Mouse (Mus musculus) embryonic fibroblast, embryonic 13.5 days (primary cell): ENCODE measurements around the gene Rarb. TPM values are rescaled to one million over a fixed set of nuclear protein-coding genes. Genes with fewer than 3 reads are reported as not detected.

Experiments used
- H3K27ac ChIP-seq: 2 replicates; pipeline ENCODE4 v1.5.1; 2012; ENCODE audit warnings: low read length, control low read depth, inconsistent platforms; ENCODE audit not compliant: insufficient read depth
- H3K4me1 ChIP-seq: 2 replicates; pipeline ENCODE4 v1.6.1; 2011; ENCODE audit warnings: low read length; ENCODE audit not compliant: control insufficient read depth, insufficient read depth
- H3K4me3 ChIP-seq: 2 replicates; pipeline ENCODE4 v1.5.1; 2011; ENCODE audit warnings: mild to moderate bottlenecking, control low read depth, low read length; ENCODE audit not compliant: insufficient read depth
- CTCF ChIP-seq: IDR thresholded peaks from 2 replicates; pipeline ENCODE4 v1.5.1; 2011; ENCODE audit warnings: mild to moderate bottlenecking, control low read depth, low read length, moderate library complexity, borderline replicate concordance; ENCODE audit not compliant: insufficient read depth
- POLR2A ChIP-seq: IDR thresholded peaks from 2 replicates; pipeline ENCODE4 v1.6.1; 2011; ENCODE audit warnings: low read depth, mild to moderate bottlenecking, control low read depth, low read length, moderate library complexity
- polyA plus RNA-seq: library from polyadenylated mRNA; stranded (reverse); fragments of >200 nt; gene quantifications from 2 replicates; pipeline ENCODE4 v1.2.4, GENCODE M21; 2011; ENCODE audit warnings: low read depth; ENCODE audit not compliant: missing spikeins, insufficient read length

Rarb gene
- polyA plus RNA-seq, result 5.5 and 7.5 TPM in 2 replicates

DNA sequence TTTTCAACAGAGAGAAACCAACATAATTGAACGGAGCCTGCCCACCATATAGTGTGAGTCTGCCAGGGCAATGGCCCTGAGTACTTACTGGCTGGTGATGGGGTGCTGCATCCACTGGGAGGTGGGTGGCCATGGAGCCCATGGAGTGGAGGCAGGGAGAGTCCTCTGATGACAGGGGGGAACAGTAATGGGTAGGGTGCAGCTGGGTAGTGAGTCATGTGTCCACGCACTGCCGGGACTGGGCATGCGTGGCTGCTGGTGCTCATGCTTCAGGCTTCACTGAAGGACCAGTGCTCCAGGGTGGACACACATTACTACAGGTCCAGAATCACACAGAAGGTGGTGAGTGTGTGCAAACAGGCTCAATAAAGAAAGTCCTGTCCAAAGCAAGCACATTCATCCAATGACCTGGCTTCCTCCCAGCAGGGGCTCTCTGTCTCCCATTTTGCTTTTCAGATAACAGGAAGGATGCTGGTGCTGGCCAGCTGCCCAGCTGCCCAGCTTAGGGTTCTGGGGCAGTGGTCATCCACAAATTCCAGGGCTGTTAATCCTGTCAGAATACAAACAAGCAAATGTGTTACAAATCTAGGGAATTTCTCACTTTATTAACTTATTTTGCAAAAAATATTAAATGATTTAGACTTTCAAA is at the start of gene Rarb:
Gene Rarb (minus strand): TSS at position 555 of the 649 bp plus-strand sequence.
- Histone ChIP-seq H3K27ac (no peak within 1 kb of the TSS), H3K4me1 (no peaks in the 10 kb centered on the region; the same call in 1 of the 2 replicates), H3K4me3 (no peak within 1 kb of the TSS)
- TF ChIP-seq POLR2A, result no peak

DNA sequence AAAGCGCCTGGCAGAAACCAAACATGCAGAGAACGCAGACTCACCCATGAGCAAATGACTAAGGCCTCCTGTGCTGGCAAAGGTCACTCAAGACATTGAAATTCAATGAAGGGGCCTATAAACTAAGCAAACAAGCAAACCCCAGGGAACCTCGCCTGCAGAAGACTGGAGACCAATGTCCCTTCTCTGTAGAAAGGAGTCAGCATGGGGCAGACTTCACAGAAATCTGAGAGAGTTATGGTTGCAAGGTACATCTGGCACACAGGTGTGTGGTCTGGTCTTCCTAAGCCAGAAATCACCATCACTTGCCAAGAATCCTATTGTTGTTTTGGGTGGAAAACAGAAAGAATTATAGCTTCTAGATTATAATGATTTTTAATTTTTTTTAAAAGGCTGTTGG is 23.1 kb upstream of the Rarb start:
- Histone ChIP-seq H3K4me3 (no peak overlapping the region), H3K4me1 (no peaks in the 10 kb centered on the region), H3K27ac (no peak overlapping the region)
- TF ChIP-seq CTCF (no peak), POLR2A (no peak)

DNA sequence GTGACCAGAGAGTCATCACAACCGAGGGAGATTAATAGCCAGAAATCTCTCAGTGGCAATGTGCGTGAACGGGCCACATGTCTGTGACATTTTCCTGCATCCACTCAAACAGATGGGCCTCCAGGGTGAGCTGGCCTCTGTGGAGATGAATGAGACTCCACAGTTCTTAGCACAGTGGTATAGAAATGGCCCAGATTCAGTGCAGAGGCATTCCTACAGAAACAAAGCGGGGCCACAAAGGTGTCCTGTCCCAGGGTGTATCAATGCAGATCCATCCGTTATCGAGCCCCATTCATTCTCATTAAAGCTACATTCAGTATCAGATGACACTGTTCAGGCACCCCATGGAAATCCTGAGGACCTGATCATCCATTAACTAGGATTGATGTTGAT is 22.6 kb upstream of the Rarb start:
- Histone ChIP-seq H3K4me1 (no peaks in the 10 kb centered on the region), H3K4me3 (no peak overlapping the region), H3K27ac (no peak overlapping the region)
- TF ChIP-seq POLR2A (no peak), CTCF (no peak)

DNA sequence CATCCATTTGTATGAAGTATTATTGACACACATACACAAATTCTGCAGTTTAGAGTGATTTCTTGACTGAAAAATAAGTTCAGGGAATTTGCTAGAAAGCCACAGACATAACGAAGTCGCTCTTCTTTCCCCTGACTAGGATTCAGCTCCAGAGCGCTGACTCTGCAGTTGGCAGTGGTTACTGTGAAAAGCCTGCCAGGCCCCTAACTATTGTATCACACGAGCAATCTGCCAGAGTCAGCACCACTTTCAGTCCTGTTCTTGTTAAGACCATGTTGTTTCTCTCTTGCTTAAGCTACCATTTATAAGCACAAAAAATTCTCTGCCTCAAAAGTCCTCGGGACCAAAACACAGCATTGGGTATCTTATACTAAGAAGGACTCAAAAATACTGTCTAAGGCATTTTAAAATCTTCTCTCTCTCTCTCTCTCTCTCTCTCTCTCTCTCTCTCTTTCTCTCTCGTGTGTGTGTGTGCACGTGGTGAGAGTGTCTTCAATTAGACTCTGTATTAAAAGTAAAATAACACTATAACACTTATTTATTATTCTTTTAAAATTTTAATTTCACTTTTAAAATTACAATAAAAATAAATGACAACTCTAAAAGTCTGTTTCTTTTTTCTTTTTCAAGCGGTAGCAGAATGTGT is 22.1 kb upstream of the Rarb start:
- Histone ChIP-seq H3K4me1 (no peaks in the 10 kb centered on the region), H3K4me3 (no peak overlapping the region), H3K27ac (no peak overlapping the region)
- TF ChIP-seq CTCF (no peak), POLR2A (no peak)

DNA sequence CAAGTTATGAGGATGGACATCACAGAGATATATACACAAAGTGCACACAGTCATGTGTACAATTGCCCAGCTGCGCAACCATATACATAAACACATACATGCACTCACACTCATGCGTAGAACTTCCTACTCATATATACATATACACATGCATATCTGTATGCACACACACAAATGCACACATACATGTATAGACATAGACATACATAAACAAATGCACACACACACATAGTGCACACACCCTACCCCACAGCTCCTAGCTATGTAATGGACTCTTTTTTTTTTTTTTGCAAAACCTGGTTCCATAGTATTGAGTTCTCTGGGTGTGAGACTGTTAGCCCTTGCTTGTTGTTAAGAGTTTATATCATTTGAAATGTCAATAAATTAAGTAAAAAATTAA is 21.2 kb upstream of the Rarb start:
- H3K27ac ChIP-seq, result no peak overlapping the region
- no peak for TF ChIP-seq CTCF
- TF ChIP-seq POLR2A, result no peak
- no peak overlapping the region for H3K4me3 ChIP-seq
- H3K4me1 ChIP-seq, result no peaks in the 10 kb centered on the region

DNA sequence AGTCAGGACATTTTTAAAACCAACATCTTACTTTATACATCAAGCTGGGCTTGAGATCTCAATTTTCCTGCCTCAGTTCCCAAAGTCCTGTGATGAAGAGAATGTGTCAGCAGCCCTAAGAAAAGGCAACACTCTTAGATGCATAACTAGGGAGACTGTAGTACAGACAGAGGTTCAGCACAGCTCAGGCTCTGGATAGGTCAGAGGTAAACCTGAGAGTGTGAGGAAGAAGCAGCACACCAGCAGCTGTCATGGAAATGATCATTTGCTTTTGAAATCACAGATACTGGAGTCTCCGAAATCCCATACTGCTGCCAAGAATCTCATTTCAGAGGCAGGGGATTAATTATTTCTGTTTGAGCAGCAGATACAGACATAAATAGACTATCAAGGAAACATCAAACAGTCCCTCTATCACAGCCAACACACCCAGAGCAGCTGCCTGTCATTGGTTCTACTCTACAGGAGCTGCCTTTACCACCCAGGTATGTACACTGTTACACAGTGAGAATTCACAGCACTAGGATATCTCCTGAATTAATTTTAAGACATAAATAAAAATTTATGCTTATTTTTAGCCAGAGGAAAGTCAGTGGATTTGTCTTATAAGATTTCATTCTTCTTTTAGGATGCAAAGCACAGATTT is 3.7 kb downstream of the Rarb start:
- TF ChIP-seq POLR2A (no peak), CTCF (no peak)
- peaks cover 3% of the 10 kb centered on the region; the same call in 1 of the 2 replicates for H3K4me1 ChIP-seq

DNA sequence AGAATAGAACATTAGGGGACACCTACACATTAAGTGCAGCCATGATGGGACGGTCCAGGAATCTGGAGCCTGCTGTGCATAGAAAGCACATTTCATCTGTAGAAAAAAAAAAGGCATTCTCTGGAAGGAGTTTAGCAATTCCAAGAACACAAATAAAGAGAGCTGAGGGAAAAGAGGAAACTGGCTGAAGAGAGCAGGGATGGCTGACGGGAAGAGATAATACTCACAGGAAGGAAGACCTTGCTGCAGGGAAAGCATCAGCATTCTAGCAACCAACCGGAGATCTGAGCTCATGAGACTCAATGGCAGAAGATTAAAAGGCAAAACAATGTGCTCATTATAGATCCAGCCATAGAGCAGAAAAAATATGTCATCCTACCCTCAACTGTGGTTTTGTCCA is 12.8 kb downstream of the Rarb start:
- TF ChIP-seq CTCF, result no peak
- no peak for TF ChIP-seq POLR2A
- H3K4me3 ChIP-seq, result no peak overlapping the region
- H3K4me1 ChIP-seq, result no peaks in the 10 kb centered on the region
- no peak overlapping the region for H3K27ac ChIP-seq

More for the DNA sequence above, 3.7 kb downstream of the Rarb start:
- Histone ChIP-seq H3K4me3 (no peak overlapping the region), H3K27ac (no peak overlapping the region)

DNA sequence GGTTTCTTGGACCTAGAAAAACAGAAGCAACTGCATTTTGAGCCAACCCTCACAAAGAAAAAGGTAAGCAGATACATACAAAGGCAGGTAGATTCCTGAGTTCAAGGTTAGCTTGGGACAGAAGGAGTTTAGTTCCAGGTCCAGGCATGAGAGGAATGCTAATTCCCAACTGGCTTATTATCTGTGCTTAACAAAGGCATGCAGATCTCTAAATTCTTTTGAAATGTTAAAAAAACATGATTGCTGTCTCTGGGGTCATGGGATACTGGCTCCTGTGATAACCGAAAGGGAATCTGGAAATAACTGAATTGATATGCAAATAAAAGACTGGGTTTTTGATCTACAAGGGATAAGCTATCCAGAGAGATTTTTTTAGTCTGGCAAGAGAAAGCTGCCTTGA is 28.8 kb downstream of the Rarb start:
- TF ChIP-seq CTCF (no peak), POLR2A (no peak)
- no peak overlapping the region for H3K4me3 ChIP-seq
- H3K4me1 ChIP-seq, result no peaks in the 10 kb centered on the region
- H3K27ac ChIP-seq, result no peak overlapping the region

DNA sequence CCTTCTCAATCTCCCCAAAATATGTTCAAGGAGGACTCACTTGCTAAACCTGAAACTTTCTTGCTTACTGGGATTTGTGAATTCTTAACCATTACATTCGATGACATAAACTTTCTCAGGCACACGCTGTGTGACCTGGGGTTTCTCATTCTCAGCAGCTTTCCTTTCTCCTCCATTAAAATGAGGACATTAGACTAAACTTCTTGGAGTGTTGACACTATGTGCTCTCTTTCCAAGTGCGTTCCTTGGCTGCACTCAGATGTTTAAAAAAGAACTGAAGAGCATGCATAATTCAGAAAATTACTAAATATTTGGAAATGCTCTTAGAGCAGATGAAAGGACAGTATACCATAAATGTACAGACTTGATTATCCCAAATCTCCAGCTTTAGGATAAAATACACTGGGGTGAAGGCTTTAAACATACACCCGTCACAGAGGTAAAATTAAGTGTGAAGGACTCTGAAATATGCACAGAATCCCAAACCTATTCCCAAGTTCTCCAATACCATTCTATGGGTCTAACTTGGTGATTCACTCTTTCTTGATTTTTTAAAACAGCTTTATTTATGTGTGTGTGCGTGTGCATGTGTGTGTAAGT is 36.9 kb downstream of the Rarb start:
- Histone ChIP-seq H3K27ac (no peak overlapping the region), H3K4me1 (no peaks in the 10 kb centered on the region), H3K4me3 (no peak overlapping the region)
- TF ChIP-seq CTCF, result no peak
- no peak for TF ChIP-seq POLR2A

DNA sequence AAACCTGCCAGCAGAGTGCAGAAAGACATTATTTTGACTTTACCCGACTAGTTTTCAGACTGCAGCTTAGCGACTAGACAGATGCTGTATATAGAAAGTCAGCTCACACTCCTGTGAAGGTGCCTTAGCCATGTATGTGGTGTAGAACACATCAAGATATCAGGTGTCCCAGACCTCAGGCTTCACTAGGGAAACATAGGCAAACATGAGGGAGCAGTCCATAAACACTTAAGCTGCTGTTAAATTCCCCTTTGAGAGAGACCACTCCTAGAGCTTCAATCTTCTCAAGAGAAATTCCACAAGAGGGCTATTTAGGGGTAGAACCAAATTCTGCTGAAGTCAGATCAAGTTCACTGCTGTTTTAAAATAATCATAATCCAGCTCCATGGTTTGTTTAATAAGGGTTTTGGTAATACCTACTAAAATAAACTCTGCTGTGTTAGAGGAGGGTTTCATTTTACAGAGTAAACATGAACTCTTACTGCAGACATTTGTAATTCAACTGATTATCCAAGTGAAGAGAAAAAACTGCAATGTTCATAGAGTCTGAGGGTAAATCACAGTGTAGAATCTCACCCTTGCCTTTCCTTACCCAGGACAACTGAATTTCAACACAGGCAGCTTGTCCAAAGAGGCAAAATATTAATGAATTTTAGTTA is 42.1 kb downstream of the Rarb start:
- Histone ChIP-seq H3K4me1 (no peaks in the 10 kb centered on the region; the same call in 1 of the 2 replicates), H3K27ac (no peak overlapping the region)

More for the DNA sequence above, 42.1 kb downstream of the Rarb start:
- TF ChIP-seq POLR2A (no peak), CTCF (no peak)
- no peak overlapping the region for H3K4me3 ChIP-seq
